Mouse (Mus musculus): ENCODE data around the gene Kcns1.

Kcns1 gene

DNA sequence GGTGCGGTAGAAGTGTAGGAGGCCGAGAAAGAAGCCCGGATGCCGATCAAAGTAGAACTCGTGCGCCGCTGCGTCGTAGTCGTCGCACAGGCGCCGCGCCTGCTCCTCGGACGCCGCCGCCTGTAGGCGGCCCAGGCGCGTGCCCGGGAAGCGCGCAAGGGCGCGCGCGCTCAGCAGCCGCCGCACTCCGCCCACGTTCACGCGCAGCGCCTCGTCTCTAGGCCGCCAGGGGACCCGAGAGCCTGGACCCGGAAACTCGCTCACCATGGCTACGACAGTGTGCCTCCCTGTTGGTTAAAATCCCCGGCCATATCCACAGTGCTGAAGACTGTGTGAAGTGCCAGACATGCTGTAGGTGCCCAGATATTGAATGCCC is 2.4 kb downstream of the Kcns1 start:
- no peak for DNase-seq

DNA sequence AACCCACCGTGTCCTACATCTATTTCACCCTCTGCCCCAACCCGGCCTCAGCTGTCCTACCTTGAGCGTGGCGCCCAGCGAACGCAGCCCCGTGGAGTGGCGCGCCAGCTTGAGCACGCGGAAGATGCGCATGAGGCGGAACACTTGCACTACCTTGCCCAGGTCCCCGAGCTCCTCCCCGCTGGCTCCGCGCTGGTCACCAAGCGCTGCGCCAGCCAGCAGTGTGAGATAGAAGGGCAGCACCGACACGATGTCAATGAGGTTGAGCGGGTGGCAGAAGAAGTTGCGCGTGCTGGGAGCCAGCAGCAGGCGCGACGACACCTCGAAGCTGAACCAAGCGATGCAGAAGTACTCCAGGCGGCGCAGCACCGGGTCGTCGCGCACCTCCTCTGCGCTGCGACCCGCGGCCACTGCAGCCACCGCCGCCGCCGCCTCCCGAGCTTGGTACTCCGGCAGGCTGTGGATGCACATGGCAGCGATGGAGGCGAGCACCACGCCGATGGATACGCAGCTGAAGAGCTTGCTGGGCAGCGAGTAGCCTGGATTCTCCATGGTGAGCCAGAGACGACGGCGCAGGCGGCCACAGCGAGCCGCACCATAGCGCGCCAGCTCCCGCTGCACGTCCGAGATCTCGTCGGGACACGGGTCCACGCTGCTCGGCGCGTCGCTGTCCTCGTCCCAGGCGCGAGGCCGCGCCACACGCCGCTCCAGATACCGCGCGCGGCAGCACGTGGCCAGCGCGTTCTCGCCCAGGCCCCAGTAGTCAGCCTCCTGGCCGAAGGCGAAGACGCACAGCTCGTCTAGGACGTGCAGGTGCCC is 3.0 kb downstream of the Kcns1 start:
- DNase-seq, result no peak

GRCm38 (mm10) chr2:164164941-164165340 is 6.0 kb downstream of the Kcns1 start:
- DNase-seq, result no peak

DNA sequence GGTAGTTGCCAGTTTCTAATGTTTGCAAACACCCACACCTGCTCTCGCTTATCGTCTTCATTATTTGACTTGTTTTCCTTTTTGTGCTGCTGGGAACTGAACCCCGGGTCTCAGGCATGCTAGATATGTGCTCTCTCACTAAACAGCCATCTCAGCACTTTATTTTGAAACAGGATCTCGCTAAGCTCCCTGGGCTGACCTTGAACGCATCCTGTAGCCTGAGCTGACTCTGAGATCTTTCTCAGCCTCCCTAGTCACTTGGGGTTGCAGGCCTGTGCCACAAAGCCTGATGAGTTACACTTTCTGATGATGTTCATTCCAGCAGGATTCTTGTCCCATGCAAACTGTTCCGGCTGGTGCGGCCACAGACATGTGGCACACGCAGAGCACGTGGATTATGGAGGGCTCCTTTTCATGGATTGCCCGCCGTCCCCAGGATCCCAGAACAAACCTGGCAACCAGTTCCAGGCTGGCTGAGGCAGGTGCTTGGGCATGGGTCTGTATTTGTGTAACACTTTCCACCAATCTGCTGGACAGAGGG is 9.3 kb downstream of the Kcns1 start:
- no peak for DNase-seq

DNA sequence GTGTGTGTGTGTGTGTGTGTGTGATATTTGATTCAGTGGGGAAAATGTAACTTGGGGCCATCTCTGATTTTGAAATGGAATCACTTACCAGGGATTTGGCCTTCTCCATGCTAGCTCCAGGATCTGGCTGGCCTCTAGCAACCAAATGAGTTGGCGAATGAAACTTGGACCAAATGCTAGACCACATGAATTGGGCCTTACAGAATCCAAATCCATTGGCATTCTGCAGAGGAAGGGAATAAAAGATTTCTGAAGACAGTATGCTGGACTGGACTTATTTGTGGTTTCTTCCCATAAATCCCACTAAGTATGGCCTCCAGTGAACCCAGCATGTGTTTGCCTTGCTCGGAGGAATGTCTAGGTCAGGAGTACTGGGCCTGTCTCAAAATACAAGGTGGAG is 12.1 kb downstream of the Kcns1 start:
- no peak for DNase-seq

- DNase-seq, result no peak
Measured at GRCm38 (mm10) chr2:164156158-164156557, 14.8 kb downstream of the Kcns1 start.

DNA sequence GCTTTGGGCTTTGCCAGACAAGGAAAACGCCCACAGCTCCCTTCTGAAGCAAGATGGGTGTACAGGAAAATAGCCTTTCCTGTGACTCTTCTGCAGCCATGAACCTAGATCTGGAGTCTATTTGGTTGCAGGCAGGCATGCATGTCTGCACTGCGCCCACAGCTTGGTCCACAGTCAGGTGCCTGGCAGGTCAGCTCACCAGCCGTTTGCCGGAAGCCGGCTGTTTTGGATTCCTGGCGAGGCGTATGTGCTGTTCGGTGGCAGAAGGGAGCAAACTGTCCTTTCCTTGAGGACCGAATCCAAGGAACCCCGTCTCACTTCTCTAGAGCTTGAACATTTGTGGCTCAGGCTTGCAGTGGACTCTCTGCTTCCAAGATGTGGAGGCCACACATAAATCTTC is 16.9 kb downstream of the Kcns1 start:
- peak; percentile 28 for DNase-seq

DNA sequence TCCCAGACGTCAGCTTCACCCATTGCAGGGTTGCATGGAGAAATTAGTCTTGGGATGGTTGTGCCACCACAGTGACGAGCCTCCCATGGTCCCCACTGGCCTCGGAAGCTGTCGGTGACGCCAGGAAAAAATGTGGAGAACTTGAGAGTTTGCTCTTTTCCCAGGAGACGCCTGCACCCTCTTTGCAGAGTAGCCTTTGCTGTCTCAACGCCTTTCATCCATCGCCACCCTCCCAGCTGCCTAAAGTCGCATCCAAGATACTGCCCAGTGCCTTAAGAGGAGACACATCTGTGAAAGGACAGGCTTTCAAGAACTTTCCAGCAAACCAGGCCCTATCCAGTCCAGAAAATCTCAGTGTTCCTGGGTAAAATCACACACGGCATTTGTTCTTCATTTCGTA is 18.6 kb downstream of the Kcns1 start:
- DNase-seq, result no peak

GRCm38 (mm10) chr2:164150086-164150760 is 20.7 kb downstream of the Kcns1 start:
- no peak for DNase-seq

- DNase-seq, result no peak
Measured at GRCm38 (mm10) chr2:164146556-164146955, 24.4 kb downstream of the Kcns1 start.

- DNase-seq, result no peak
Measured at GRCm38 (mm10) chr2:164144541-164144940, 26.4 kb downstream of the Kcns1 start.

DNA sequence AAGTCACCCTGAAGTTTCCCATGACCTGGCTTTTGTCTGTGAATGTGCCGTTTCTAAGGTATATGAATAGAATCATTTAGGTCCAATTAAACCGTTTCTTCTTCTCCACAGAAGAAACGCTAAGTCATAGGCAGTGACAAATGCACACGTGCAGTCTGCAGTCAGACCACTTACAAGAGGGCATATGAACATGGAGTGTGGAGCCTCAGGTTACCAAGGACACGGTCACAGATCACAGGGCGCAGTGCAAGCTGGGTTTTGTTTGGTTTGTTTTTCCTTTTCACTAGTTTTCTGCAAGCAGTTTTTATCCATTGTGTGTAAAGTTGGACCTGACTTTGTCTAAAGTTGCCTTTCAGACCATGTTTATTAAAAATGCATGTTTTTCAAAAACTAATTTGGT is 26.9 kb downstream of the Kcns1 start:
- DNase-seq, result no peak

GRCm38 (mm10) chr2:164142021-164142420 is 28.9 kb downstream of the Kcns1 start:
- no peak for DNase-seq

- DNase-seq, result no peak
Measured at GRCm38 (mm10) chr2:164137754-164138153, 33.2 kb downstream of the Kcns1 start.

DNA sequence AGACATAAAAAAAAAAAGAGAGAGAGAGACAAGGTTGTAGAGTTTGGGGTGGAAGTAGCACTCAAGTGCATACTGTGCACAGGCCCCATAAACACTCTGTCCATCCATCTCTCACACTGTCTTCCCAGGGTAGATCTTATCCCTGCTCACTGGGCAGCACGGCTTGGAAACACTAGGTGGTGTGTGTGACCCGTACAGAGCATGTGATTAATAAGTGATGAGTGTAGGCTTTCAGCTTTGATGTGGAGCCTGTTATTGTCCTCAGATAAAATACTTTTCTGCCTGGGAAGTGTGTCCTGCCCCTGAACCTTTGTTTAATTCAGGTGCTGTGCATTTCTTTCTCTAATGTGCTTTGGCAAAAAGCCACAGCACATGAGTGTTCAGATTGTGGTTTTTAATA is 34.5 kb downstream of the Kcns1 start:
- DNase-seq, result no peak

- DNase-seq, result no peak
Measured at GRCm38 (mm10) chr2:164135367-164135766, 35.5 kb downstream of the Kcns1 start.

DNA sequence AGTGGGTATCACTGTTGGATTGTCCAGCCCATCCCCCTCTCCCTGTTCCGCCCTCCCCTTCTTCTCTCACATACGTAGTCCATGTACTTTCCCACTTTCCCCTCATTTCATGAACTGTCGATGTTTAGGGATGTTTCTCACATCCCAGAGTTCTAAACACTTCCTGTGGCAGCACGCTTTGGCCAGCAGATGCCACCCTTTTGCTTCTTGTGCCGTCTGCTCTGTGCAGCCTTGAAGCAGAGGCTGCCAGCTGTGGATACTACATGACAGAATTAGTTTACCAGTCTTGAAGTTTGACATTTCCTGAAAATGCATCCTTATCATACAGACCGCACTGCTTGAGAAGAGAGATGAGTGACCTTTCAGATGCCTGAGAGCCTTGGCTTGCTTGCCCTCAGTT is 36.4 kb downstream of the Kcns1 start:
- no peak for DNase-seq

GRCm38 (mm10) chr2:164131586-164131985 is 39.3 kb downstream of the Kcns1 start:
- no peak for DNase-seq

- no peak for DNase-seq
Measured at GRCm38 (mm10) chr2:164128576-164129411, 42.1 kb downstream of the Kcns1 start.

DNA sequence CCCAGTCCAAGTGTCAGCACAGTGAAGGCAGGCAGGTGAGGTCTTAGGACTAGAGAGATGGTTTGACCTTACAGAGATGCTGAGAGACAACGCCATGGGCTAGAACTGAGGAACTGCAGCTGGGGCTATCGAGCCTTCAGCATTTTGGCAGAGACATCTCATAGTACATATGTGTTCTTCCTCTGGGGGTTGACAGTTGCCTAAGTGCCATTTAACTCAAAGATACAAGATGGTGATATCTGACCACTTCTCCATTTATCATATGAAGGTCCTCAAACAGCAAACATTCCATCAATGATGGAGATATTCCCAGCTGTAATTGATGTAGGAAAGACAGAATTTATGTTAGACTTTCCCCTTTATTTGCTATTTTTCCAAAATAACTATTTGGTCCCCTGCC is 43.6 kb downstream of the Kcns1 start:
- DNase-seq, result no peak

DNA sequence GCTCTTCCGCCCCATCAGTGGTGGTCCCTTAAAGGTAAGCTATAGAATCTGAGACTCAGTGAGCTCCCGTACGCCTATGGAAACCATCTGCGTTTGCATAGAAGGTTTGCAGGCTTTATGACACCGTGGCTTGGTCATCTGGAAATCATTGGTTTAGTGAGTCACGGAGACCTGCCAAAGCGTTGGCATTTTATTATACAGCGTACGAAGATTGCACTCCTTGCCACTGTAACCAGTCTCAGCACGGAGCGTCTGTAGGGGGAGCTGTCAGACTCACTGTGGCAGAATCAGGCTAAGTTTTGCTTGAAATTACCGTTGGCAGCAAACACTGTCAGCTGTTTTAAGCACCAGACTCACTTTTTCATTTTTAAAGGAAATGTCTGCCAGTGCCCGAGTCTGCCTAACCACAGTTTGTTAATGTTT is 44.4 kb downstream of the Kcns1 start:
- DNase-seq, result peak; percentile 20

DNA sequence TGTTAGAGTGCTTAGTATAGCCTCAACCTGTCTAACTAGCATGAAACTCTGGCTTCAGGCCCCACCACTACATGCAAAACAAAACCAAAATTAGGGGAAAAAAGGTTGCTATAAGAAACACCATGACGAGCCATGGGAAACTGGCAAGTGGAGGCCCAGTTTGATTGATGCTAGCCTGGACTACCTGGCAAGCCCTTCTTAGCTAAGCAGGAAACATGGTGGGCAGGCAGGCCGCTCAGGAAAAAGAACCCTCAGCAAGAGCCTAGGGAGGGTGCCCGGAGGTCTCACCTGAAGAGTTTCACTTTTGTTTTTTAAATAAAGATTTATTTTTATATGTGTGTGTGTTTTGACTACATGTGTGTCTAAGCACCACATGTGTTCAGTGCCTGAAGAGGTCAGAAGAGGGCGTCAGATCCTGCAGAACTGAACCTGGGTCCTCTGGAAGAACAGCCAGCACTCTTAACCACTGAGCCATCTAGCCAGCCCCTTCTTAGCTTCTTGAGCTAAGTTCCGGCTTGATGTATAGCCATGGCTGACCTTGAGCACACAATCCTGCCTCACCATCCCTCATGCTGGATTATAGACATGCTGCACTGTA is 47.6 kb downstream of the Kcns1 start:
- DNase-seq, result no peak

DNA sequence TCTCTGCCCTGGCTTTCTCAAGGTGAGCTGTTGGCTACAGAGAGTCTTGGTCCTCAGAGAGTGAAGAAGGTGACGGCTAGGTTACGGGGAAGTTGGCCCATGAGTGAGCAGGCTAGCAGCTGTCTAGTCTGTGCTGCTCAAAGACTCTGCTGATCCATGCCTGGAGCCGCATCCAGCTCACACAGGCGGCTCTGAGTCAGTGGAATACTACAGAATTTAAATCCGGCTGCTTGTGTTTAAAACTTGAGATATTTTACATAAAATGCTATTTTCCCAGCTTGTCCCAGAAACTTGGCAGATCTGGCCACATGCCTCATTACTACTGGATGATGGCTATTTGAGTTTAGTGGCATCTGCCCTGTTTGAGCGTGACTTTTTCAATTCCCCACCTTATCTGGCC is 51.4 kb downstream of the Kcns1 start:
- DNase-seq, result no peak
